Mouse (Mus musculus): ENCODE data around the gene Olfr957. TPM values are rescaled to one million over a fixed set of nuclear protein-coding genes. Genes with fewer than 3 reads are reported as not detected.

Olfr957 gene
- polyA plus RNA-seq (2015; fragmentation: Nextera tagmentation; extraction: Ambion mirVana) = not detected in 2 replicates

DNA sequence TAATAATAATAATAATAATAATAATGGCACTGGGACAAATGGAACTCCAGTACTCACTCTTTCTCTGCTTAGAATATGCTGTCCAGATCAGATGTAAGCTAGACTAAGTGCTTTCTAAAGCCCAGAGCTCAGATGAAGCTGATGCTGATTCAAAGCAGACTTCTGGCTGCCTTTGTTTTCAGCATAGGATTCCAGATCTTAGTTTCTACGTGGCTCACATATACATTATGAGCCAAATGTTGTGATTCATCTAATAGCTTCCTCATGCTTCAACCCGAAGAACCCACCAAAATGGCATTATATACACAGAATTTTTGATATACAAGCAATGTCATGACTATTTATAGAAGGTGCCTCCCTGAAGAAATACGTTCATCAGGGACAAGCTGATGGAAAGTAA, at the start of gene Olfr957:
Olfr957 (minus strand) TSS at position 279 of the 400 bp plus-strand sequence.
- Histone ChIP-seq H3K27ac (replicated peaks) (no peak within 1 kb of the TSS), H3K4me2 (no peak within 1 kb of the TSS), H3K36me3 (no peaks in the 10 kb centered on the region), H3K27me3 (replicated peaks) (no peaks in the 10 kb centered on the region), H3K4me1 (no peaks in the 10 kb centered on the region), H3K9ac (no peak within 1 kb of the TSS), H3K4me3 (no peak within 1 kb of the TSS), H3K9me3 (no peaks in the 10 kb centered on the region)
- no peak for ATAC-seq (ENCODE audit: extremely low read depth, insufficient number of reproducible peaks, low FRiP score, low TSS enrichment)
- 53% methylated on average over 3 of the region's 3 CpGs for WGBS

DNA sequence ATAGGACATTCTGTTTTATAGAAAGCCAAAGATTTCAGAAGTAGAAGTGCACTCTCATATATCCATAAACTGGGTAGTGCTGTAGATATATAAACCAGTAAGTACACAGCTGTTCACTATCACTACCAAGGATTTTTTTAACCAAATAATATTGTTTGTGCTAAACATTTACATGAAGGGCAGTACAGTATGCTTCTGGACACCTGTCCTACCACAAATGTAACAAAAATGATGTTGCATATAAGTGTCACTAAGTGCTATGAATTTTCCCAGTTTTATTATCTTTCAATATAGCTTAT, 42.7 kb upstream of the Olfr957 start:
- Histone ChIP-seq H3K36me3 (no peaks in the 10 kb centered on the region), H3K4me3 (no peak overlapping the region), H3K9me3 (no peaks in the 10 kb centered on the region)

DNA sequence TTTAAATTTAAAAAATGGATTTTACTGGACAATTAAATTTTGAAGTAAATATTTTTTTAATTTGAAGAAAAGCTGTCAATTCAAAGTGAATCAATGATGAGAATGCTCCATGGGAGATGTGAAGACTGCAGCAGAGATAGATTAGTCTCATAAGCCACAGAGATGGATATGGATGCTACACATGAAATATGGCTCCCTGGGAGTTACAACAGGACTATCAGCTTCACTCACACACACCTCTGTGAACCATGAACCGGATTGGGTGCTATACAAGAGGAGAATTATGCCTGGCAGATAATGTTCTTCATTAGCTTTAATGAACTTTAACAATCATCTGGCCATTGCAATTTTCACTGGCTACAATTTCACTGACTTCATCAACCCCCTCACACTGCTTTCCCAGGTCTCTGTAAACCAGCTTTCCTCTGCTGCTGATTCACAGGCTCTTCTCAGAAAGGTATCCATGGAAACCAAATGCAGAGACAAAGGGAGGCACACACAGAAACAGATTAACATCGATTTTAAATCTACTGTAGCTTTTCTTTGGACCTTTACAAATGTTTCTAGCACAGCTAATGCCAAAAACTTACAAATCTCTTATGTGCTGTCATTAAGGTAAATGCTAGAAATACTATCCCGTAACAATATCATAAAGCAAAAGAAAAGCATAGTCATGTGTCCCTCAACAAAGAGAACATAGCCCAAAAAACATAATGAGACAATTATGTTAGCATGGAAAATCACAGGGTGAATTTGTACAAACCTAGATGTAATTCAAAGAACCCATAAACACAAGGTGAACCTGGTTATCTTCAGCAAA, 42.1 kb upstream of the Olfr957 start:
- H3K27me3 ChIP-seq (replicated peaks) = no peaks in the 10 kb centered on the region
- H3K27ac ChIP-seq (replicated peaks) = no peak overlapping the region
- 53% methylated on average over 3 of the region's 3 CpGs for WGBS
- H3K4me1 ChIP-seq = no peaks in the 10 kb centered on the region
- H3K9me3 ChIP-seq = no peaks in the 10 kb centered on the region
- no peak overlapping the region for H3K9ac ChIP-seq
- H3K4me2 ChIP-seq = no peak overlapping the region
- no peak for ATAC-seq (ENCODE audit: extremely low read depth, insufficient number of reproducible peaks, low FRiP score, low TSS enrichment)
- no peaks in the 10 kb centered on the region for H3K36me3 ChIP-seq
- H3K4me3 ChIP-seq = no peak overlapping the region

More for the DNA sequence above, 42.7 kb upstream of the Olfr957 start:
- no peaks in the 10 kb centered on the region for H3K4me1 ChIP-seq
- H3K9ac ChIP-seq = no peak overlapping the region
- H3K4me2 ChIP-seq = no peak overlapping the region
- ATAC-seq (ENCODE audit: extremely low read depth, insufficient number of reproducible peaks, low FRiP score, low TSS enrichment) = no peak
- no peak overlapping the region for H3K27ac ChIP-seq (replicated peaks)
- H3K27me3 ChIP-seq (replicated peaks) = no peaks in the 10 kb centered on the region

DNA sequence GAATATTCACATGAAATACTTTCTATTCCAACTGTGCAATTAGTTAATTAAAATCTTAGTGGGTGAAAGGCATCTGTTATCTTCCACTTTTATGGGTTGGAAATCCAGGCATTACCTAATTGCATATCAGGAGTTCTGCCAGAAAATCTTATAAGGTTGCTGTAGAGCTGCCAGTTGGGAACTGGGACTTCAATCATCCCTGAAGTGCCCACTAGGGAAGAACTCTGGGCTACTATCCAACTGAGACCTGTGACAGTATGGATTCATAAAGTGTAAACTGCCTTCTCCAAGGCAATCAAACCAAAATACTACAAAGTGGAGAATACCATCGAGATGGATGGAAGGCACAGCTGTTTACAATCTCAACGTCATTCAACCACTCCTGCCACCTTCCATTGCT, 38.3 kb upstream of the Olfr957 start, which contains the start of gene Olfr958:
Olfr958 (minus strand) TSS at position 109 of the 400 bp plus-strand sequence.
- H3K9ac ChIP-seq = no peak within 1 kb of the TSS
- no peaks in the 10 kb centered on the region for H3K9me3 ChIP-seq
- H3K36me3 ChIP-seq = no peaks in the 10 kb centered on the region
- H3K27me3 ChIP-seq (replicated peaks) = no peaks in the 10 kb centered on the region
- no peak within 1 kb of the TSS for H3K27ac ChIP-seq (replicated peaks)
- WGBS = 66% methylated on average over 2 of the region's 2 CpGs
- no peak for ATAC-seq (ENCODE audit: extremely low read depth, insufficient number of reproducible peaks, low FRiP score, low TSS enrichment)
- H3K4me2 ChIP-seq = no peak within 1 kb of the TSS
- no peak within 1 kb of the TSS for H3K4me3 ChIP-seq
- no peaks in the 10 kb centered on the region for H3K4me1 ChIP-seq

DNA sequence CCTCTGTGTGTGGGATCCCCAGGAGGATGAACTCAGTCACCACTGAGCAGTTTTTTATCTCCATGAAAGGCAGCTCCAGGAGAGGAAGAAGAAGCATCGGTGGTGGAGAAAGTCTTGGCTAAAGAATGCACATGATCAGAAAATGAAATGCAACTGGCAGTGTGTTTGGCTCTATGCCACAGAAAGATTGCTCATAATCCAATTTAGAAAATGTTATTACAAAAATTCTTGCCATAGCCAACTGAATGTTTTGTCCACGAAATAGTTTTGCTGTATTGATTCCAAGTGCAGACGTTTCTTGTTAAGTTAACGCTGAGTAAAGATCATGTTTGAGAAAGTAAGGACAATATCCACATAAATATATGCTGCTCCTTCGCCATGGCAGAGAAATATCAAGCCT, 35.2 kb upstream of the Olfr957 start:
- Histone ChIP-seq H3K4me2 (no peak overlapping the region), H3K9me3 (no peaks in the 10 kb centered on the region)
- WGBS = 72% methylated on average over 5 of the region's 5 CpGs

DNA sequence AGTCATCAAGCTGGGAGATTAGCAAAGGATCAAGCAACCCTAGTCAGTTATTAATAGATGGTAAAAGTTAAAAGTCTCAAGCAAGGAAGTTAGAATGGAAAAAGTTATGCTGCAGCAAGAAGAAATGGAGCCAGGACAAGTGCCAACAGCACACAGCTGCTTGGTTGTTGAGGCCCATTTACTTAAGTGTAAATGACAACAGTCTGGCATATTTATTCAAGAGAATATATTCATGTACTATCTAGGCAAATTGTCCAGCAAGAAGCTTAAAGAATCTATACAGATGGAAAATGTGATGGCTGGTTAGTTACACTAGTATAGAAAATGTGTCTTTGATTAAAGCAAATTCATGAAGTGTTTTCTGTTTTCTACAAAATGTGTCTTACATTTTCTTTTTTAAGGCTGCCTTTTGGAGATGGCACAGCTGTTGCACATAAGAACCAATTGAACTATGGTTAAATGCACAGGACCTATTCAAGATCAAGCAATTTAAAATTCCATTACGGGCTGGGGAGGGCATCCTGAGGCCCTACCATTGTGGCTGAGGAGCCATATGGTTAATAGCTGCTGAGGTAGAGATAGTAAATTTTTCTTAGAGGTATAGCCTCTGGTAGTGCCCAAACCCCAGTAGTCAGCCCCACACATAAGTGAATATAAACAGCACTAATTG, 8.1 kb upstream of the Olfr957 start:
- ATAC-seq (ENCODE audit: extremely low read depth, insufficient number of reproducible peaks, low FRiP score, low TSS enrichment) = no peak
- H3K4me3 ChIP-seq = no peak overlapping the region
- H3K9ac ChIP-seq = no peak overlapping the region
- H3K4me1 ChIP-seq = no peaks in the 10 kb centered on the region
- H3K36me3 ChIP-seq = no peaks in the 10 kb centered on the region
- no peaks in the 10 kb centered on the region for H3K27me3 ChIP-seq (replicated peaks)
- H3K27ac ChIP-seq (replicated peaks) = no peak overlapping the region
- no peak overlapping the region for H3K4me2 ChIP-seq
- 73% methylated on average over 1 of the region's 1 CpGs for WGBS
- H3K9me3 ChIP-seq = no peaks in the 10 kb centered on the region

More for the DNA sequence above, 35.2 kb upstream of the Olfr957 start:
- Histone ChIP-seq H3K36me3 (no peaks in the 10 kb centered on the region), H3K9ac (no peak overlapping the region), H3K4me1 (no peaks in the 10 kb centered on the region), H3K27me3 (replicated peaks) (no peaks in the 10 kb centered on the region), H3K4me3 (no peak overlapping the region), H3K27ac (replicated peaks) (no peak overlapping the region)
- no peak for ATAC-seq (ENCODE audit: extremely low read depth, insufficient number of reproducible peaks, low FRiP score, low TSS enrichment)

DNA sequence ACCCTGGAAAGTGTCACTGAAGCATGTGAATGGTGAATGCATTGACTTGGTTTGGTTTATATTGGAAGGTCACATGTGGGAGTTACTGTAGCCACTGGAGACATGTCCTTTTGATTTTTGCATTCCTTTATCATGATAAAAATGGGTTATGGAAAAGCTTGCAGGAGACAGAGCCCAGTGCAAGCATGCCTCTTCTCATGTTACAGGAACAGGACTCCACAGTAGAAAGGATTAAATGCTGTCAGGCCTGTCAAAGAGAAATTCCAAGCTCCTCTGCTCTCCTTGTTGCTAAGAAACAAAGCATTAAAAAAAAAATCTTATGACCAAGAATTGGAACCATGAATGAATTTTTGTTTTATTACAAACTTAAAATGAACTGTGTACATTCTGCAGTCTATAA, 3.0 kb upstream of the Olfr957 start:
- no peak overlapping the region for H3K4me2 ChIP-seq
- H3K27me3 ChIP-seq (replicated peaks) = no peaks in the 10 kb centered on the region
- no peaks in the 10 kb centered on the region for H3K36me3 ChIP-seq
- no peak for ATAC-seq (ENCODE audit: extremely low read depth, insufficient number of reproducible peaks, low FRiP score, low TSS enrichment)
- no peak overlapping the region for H3K9ac ChIP-seq
- H3K27ac ChIP-seq (replicated peaks) = no peak overlapping the region
- no peaks in the 10 kb centered on the region for H3K9me3 ChIP-seq
- no peaks in the 10 kb centered on the region for H3K4me1 ChIP-seq
- no peak overlapping the region for H3K4me3 ChIP-seq

DNA sequence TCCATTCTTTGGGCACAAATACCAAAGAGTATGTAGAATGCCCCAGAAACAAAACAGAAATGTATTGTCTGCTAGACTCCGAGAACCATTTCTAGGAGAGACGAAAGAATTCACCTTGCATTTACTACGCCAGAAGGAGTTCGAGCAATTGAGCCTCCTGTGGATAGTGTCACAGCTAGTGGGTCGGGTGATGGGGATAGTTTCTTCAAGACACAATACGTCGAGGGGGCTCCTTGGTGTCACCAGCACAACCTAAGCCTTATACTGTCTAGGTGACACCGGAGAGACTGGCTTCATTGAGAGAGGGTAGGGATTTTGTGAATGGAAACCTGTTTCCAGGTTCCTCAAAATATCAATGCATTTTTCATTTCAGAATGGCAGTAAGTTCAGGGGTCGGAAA, 6.2 kb downstream of the Olfr957 start:
- no peak for ATAC-seq (ENCODE audit: extremely low read depth, insufficient number of reproducible peaks, low FRiP score, low TSS enrichment)
- no peaks in the 10 kb centered on the region for H3K27me3 ChIP-seq (replicated peaks)
- no peak overlapping the region for H3K27ac ChIP-seq (replicated peaks)
- no peak overlapping the region for H3K9ac ChIP-seq
- H3K4me3 ChIP-seq = no peak overlapping the region
- no peaks in the 10 kb centered on the region for H3K4me1 ChIP-seq
- H3K4me2 ChIP-seq = no peak overlapping the region
- no peaks in the 10 kb centered on the region for H3K36me3 ChIP-seq
- 70% methylated on average over 9 of the region's 9 CpGs for WGBS
- H3K9me3 ChIP-seq = no peaks in the 10 kb centered on the region

DNA sequence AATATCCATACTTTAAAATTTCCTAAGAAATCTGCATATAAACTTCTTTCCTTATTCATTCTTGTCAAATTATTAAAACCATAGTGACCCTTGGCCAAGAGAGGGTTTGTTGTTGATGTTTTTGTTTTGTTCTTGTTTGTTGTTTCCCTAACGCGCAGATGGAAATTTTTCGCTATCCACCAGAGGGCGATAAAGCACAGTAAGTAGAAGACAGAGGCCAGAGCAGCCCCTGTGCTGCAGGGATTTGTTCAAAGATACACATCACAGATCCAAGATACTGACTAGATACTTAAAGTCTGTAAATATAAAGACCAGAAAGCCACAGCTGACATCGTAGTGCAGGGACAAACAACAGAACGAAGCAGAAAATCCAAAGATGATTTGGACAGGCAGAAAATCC, 6.6 kb downstream of the Olfr957 start:
- H3K4me3 ChIP-seq = no peak overlapping the region
- H3K27me3 ChIP-seq (replicated peaks) = no peaks in the 10 kb centered on the region
- H3K4me2 ChIP-seq = no peak overlapping the region
- no peaks in the 10 kb centered on the region for H3K9me3 ChIP-seq
- no peaks in the 10 kb centered on the region for H3K4me1 ChIP-seq
- H3K9ac ChIP-seq = no peak overlapping the region
- no peak for ATAC-seq (ENCODE audit: extremely low read depth, insufficient number of reproducible peaks, low FRiP score, low TSS enrichment)
- WGBS = 10% methylated on average over 6 of the region's 6 CpGs
- H3K36me3 ChIP-seq = no peaks in the 10 kb centered on the region
- H3K27ac ChIP-seq (replicated peaks) = no peak overlapping the region

DNA sequence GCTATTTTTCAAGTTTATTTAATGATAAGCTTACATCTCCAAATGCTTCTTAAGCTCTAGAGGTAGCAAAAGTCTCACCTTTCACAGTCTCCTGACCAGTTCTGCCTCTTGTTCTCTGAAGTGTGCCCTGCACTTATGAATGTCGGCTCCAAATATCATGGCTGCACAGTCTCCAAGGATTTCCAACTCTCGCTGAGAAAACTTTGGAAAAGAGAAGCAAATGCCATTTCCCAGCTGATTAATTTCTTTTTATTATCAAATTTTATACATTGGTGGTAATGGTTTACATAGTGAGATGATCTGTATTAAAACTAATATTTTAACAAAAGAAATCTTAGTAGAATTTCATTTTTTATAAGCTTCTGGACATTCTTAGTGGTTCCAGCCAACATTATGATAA, 21.7 kb downstream of the Olfr957 start, which contains the start of gene Olfr44:
Olfr44 (minus strand) TSS at position 101 of the 400 bp plus-strand sequence.
- no peaks in the 10 kb centered on the region for H3K36me3 ChIP-seq
- H3K4me2 ChIP-seq = no peak within 1 kb of the TSS
- ATAC-seq (ENCODE audit: extremely low read depth, insufficient number of reproducible peaks, low FRiP score, low TSS enrichment) = no peak
- H3K4me3 ChIP-seq = no peak within 1 kb of the TSS
- no peak within 1 kb of the TSS for H3K9ac ChIP-seq
- H3K27me3 ChIP-seq (replicated peaks) = no peaks in the 10 kb centered on the region
- H3K4me1 ChIP-seq = no peaks in the 10 kb centered on the region
- no peaks in the 10 kb centered on the region for H3K9me3 ChIP-seq
- WGBS = 71% methylated on average over 2 of the region's 2 CpGs
- no peak within 1 kb of the TSS for H3K27ac ChIP-seq (replicated peaks)

DNA sequence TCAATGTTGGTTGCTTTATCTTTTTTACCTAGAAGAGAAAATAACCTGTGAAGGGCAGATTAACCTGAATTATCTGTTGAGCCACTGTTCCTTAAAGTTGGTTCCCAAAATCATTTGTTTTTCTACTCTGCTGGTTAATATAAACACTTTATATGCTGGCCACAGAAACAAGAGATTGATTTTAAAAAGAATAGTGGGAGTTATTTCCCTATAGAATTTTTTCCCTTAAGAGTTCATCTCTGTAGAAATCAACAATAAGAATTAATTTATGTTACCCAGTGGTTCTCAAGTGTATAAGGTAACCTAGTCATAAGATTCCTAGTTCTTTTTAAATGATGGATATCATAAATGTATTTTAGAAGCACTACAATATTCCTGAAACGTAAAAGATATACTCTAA, 43.8 kb downstream of the Olfr957 start, which contains the start of gene Olfr955:
Olfr955 (minus strand) TSS at position 101 of the 400 bp plus-strand sequence.
- ATAC-seq (ENCODE audit: extremely low read depth, insufficient number of reproducible peaks, low FRiP score, low TSS enrichment) = no peak
- whole genome bisulfite sequencing = 43% methylated on average over 1 of the region's 1 CpGs

More for the DNA sequence above, 43.8 kb downstream of the Olfr957 start, which contains the start of gene Olfr955:
- Histone ChIP-seq H3K27me3 (replicated peaks) (no peaks in the 10 kb centered on the region), H3K4me3 (no peak within 1 kb of the TSS), H3K9me3 (no peaks in the 10 kb centered on the region), H3K36me3 (no peaks in the 10 kb centered on the region), H3K4me2 (no peak within 1 kb of the TSS), H3K9ac (no peak within 1 kb of the TSS), H3K4me1 (no peaks in the 10 kb centered on the region), H3K27ac (replicated peaks) (no peak within 1 kb of the TSS)
